Mouse (Mus musculus): ENCODE results near the gene Nek6. TPM values are rescaled to one million over a fixed set of nuclear protein-coding genes. Genes with fewer than 3 reads are reported as not detected.

Nek6 gene
- polyA plus RNA-seq, 1 experiment = 27.6 TPM

- Histone ChIP-seq H3K4me3 (replicated peaks; ENCODE audit: extremely low read depth, low read depth, low read length) (no peak overlapping the region), H3K4me1 (ENCODE audit: control insufficient read depth, insufficient read depth, low read length) (peaks cover 8% of the 10 kb centered on the region)
- DNase-seq = no peak
- no peak for TF ChIP-seq POLR2A (IDR thresholded peaks at IDR 0.05; ENCODE audit: borderline replicate concordance, extremely low read depth, low read depth, low read length)
- TF ChIP-seq CTCF (IDR thresholded peaks at IDR 0.05; ENCODE audit: insufficient read depth, low read length) = no peak
- 60% methylated on average over 3 of the region's 3 CpGs for WGBS
Measured at GRCm38 (mm10) chr2:38516471-38516870, 5.0 kb downstream of the Nek6 start.

GRCm38 (mm10) chr2:38517045-38517444 is 5.6 kb downstream of the Nek6 start:
- Histone ChIP-seq H3K4me1 (ENCODE audit: control insufficient read depth, insufficient read depth, low read length) (peaks cover 8% of the 10 kb centered on the region), H3K4me3 (replicated peaks; ENCODE audit: extremely low read depth, low read depth, low read length) (no peak overlapping the region)
- 64% methylated on average over 6 of the region's 6 CpGs for WGBS
- no peak for DNase-seq
- no peak for TF ChIP-seq CTCF (IDR thresholded peaks at IDR 0.05; ENCODE audit: insufficient read depth, low read length)
- TF ChIP-seq POLR2A (IDR thresholded peaks at IDR 0.05; ENCODE audit: borderline replicate concordance, extremely low read depth, low read depth, low read length) = no peak

DNA sequence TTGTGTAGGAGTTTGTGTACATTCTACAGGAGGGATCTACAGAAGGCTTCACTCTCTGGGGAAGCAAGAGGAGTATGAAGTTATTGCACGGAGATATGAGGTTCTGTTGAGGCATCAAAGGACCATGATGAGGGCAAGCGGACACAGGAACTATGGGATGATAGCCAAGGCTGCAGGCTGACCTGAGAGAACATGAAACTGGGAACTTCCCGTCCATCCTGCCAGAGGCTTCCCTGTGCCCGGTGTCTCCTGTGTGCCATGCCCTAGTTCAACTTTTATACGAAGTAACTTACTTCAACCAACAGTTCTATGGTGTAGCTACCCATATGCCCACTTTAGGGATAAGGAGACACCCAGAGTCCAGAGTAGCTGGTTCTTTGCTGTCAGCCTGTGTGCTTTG is 7.3 kb downstream of the Nek6 start:
- 56% methylated on average over 5 of the region's 5 CpGs for WGBS
- DNase-seq = no peak
- no peak for TF ChIP-seq CTCF (IDR thresholded peaks at IDR 0.05; ENCODE audit: insufficient read depth, low read length)
- TF ChIP-seq POLR2A (IDR thresholded peaks at IDR 0.05; ENCODE audit: borderline replicate concordance, extremely low read depth, low read depth, low read length) = no peak
- Histone ChIP-seq H3K4me3 (replicated peaks; ENCODE audit: extremely low read depth, low read depth, low read length) (no peak overlapping the region), H3K4me1 (ENCODE audit: control insufficient read depth, insufficient read depth, low read length) (peaks cover 8% of the 10 kb centered on the region)

DNA sequence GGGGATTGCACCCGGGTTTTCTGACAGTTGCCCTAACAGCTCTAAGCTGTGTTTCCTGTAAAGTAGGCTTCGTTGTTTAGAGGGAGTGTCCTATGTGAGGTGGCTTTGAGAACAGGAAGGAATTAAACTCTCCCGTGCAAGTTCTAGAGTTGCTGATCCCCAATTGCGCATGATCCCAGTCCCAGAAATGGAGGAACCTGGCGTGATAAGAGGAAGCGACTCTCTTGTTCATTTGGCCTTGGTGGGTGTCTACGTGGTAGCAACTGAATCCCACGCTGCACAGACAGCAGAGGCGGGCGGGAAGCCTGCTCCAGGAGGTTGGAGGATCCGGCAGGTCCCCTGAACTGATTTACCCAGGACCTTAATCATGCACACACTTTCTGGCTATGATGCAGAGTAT is 8.5 kb downstream of the Nek6 start:
- TF ChIP-seq POLR2A (IDR thresholded peaks at IDR 0.05; ENCODE audit: borderline replicate concordance, extremely low read depth, low read depth, low read length) = no peak
- WGBS = 54% methylated on average over 11 of the region's 11 CpGs
- H3K4me3 ChIP-seq (replicated peaks; ENCODE audit: extremely low read depth, low read depth, low read length) = no peak overlapping the region

DNA sequence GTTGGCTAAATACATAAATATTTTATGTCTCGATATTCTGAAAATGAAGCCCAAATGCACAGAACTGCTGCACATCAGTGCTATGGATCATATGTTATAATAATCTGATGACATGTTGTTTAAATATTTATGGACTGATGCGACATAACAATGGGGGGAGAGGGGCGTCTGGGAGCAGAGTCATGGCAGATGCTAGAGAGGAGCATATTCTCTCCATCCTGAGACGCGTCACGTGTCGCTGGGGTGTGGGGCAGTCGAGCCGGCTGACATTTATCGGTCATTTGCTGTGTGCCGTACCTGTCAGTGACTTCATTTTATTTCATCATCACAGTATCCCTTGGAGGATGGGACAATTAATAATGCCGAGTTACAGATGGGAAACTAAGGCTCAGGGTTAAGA is 10.2 kb downstream of the Nek6 start:
- Histone ChIP-seq H3K4me3 (replicated peaks; ENCODE audit: extremely low read depth, low read depth, low read length) (no peak overlapping the region), H3K4me1 (ENCODE audit: control insufficient read depth, insufficient read depth, low read length) (peaks cover 8% of the 10 kb centered on the region)
- no peak for TF ChIP-seq POLR2A (IDR thresholded peaks at IDR 0.05; ENCODE audit: borderline replicate concordance, extremely low read depth, low read depth, low read length)
- no peak for TF ChIP-seq CTCF (IDR thresholded peaks at IDR 0.05; ENCODE audit: insufficient read depth, low read length)
- 73% methylated on average over 12 of the region's 12 CpGs for WGBS
- no peak for DNase-seq

More for the DNA sequence above, 8.5 kb downstream of the Nek6 start:
- no peak for DNase-seq
- peaks cover 9% of the 10 kb centered on the region for H3K4me1 ChIP-seq (ENCODE audit: control insufficient read depth, insufficient read depth, low read length)

DNA sequence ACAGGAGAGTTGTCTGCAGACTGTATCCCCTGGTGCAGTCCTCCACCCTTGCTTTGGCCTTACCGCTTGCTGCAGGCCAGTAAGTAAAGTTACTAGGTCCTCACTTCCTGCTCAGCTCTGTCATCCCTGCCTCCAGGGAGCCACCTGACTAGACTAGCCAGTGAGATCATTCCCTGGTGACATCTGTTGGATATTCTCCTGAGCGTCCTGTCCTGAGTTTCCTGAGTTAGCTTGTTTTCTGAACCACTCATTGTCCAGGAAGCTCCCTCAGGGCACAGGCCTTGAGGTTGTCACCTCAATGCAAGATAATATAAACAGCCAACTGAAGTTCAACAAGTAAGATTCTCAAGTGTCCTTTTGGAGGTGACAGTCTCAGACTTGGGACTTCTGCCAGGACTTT is 10.9 kb downstream of the Nek6 start:
- Histone ChIP-seq H3K4me1 (ENCODE audit: control insufficient read depth, insufficient read depth, low read length) (peaks cover 9% of the 10 kb centered on the region), H3K4me3 (replicated peaks; ENCODE audit: extremely low read depth, low read depth, low read length) (no peak overlapping the region)
- TF ChIP-seq CTCF (IDR thresholded peaks at IDR 0.05; ENCODE audit: insufficient read depth, low read length) (no peak), POLR2A (IDR thresholded peaks at IDR 0.05; ENCODE audit: borderline replicate concordance, extremely low read depth, low read depth, low read length) (no peak)
- DNase-seq = no peak
- WGBS = 46% methylated on average over 2 of the region's 2 CpGs

GRCm38 (mm10) chr2:38523781-38524445 is 12.5 kb downstream of the Nek6 start:
- WGBS = 79% methylated on average over 10 of the region's 10 CpGs
- TF ChIP-seq CTCF (IDR thresholded peaks at IDR 0.05; ENCODE audit: insufficient read depth, low read length) (no peak), POLR2A (IDR thresholded peaks at IDR 0.05; ENCODE audit: borderline replicate concordance, extremely low read depth, low read depth, low read length) (no peak)
- Histone ChIP-seq H3K4me3 (replicated peaks; ENCODE audit: extremely low read depth, low read depth, low read length) (no peak overlapping the region), H3K4me1 (ENCODE audit: control insufficient read depth, insufficient read depth, low read length) (peaks cover 13% of the 10 kb centered on the region)
- DNase-seq = no peak

- WGBS = 81% methylated on average over 3 of the region's 3 CpGs
- H3K4me3 ChIP-seq (replicated peaks; ENCODE audit: extremely low read depth, low read depth, low read length) = no peak overlapping the region
- peaks cover 21% of the 10 kb centered on the region for H3K4me1 ChIP-seq (ENCODE audit: control insufficient read depth, insufficient read depth, low read length)
- TF ChIP-seq POLR2A (IDR thresholded peaks at IDR 0.05; ENCODE audit: borderline replicate concordance, extremely low read depth, low read depth, low read length) (no peak), CTCF (IDR thresholded peaks at IDR 0.05; ENCODE audit: insufficient read depth, low read length) (no peak)
- DNase-seq = no peak
Measured at GRCm38 (mm10) chr2:38525034-38525433, 13.6 kb downstream of the Nek6 start.

DNA sequence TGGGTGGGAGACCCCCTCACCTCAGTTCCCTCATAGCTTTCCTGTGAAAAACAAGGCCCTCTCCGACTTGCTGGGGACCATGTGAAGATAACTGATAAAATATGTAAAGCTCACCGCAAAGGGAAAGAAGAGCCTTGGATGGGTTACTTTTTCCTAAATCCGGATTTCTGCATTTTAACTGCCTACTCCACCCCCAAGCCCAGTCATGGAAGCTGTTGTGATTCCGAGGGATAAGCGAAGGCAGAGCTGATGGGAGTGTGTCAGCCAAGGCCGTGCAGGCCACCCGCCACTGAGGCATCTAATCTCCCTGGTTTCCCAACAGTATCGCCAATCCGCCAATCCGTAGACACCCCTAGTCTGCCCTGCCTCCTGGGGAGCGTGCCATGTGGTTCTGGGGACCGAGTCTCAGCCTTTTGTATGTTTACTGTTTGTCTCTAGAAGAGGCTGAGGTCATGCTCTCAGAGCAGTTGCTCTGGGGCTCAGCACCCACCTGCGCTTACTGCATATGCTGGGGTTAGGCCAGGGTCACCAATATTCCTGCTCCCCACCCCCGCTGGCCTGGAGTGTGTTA is 18.2 kb downstream of the Nek6 start:
- TF ChIP-seq POLR2A (IDR thresholded peaks at IDR 0.05; ENCODE audit: borderline replicate concordance, extremely low read depth, low read depth, low read length) = no peak
- no peak for TF ChIP-seq CTCF (IDR thresholded peaks at IDR 0.05; ENCODE audit: insufficient read depth, low read length)
- no peak for DNase-seq
- Histone ChIP-seq H3K4me3 (replicated peaks; ENCODE audit: extremely low read depth, low read depth, low read length) (no peak overlapping the region), H3K4me1 (ENCODE audit: control insufficient read depth, insufficient read depth, low read length) (peaks cover 40% of the 10 kb centered on the region)
- WGBS = 67% methylated on average over 14 of the region's 14 CpGs

- TF ChIP-seq CTCF (IDR thresholded peaks at IDR 0.05; ENCODE audit: insufficient read depth, low read length) = no peak
- no peak for TF ChIP-seq POLR2A (IDR thresholded peaks at IDR 0.05; ENCODE audit: borderline replicate concordance, extremely low read depth, low read depth, low read length)
- H3K4me1 ChIP-seq (ENCODE audit: control insufficient read depth, insufficient read depth, low read length) = peaks cover 45% of the 10 kb centered on the region
- DNase-seq = peak; percentile 62
- no peak overlapping the region for H3K4me3 ChIP-seq (replicated peaks; ENCODE audit: extremely low read depth, low read depth, low read length)
- 10% methylated on average over 6 of the region's 6 CpGs for WGBS
Measured at GRCm38 (mm10) chr2:38530955-38531381, 19.5 kb downstream of the Nek6 start.
